Mouse (Mus musculus) G1E (cell line): ENCODE results near the gene Gfod2.

Experiments used
- CTCF ChIP-seq: IDR thresholded peaks from 2 replicates; pipeline ENCODE4 v1.5.1; 2012; ENCODE audit warnings: low read depth, low read length, inconsistent platforms, mixed read lengths
- GATA1 ChIP-seq: IDR thresholded peaks from 2 replicates; pipeline ENCODE4 v1.6.1; 2012; ENCODE audit warnings: borderline replicate concordance, low read length, inconsistent platforms, mixed read lengths
- GATA2 ChIP-seq: IDR thresholded peaks from 2 replicates; pipeline ENCODE4 v1.6.1; 2012; ENCODE audit warnings: low read depth, low read length, inconsistent platforms, borderline replicate concordance

DNA sequence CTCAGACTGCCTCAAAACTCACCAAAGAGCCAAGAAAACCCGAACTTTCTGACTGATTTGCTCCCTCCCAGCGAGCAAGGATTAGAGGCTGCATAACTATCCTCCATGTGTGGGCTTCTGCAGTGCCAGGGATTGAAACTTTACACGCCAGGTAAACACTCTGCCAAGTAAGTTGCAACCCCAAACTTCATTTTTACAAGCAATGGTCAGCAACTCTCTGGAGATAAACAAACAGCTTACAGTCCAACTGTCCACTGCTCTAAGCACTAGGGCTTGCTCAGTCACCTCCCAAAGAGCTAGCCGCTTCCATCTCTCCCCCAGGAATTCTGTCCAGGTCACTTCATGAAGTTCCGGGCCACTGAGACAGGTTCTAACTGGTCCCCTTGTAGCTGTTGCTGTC, 39.9 kb upstream of the Gfod2 start:
- TF ChIP-seq CTCF (no peak), GATA1 (no peak), GATA2 (no peak)
